Mouse (Mus musculus) bone marrow macrophage, adult 2 months (primary cell): ENCODE data around the gene Fgf12. TPM values are rescaled to one million over a fixed set of nuclear protein-coding genes. Genes with fewer than 3 reads are reported as not detected.

Source experiments
- H3K27ac ChIP-seq: 2 replicates; pipeline ENCODE4 v1.5.1; 2012; ENCODE audit warnings: low read depth, low read length; ENCODE audit not compliant: insufficient read depth
- H3K4me1 ChIP-seq: 2 replicates; pipeline ENCODE4 v1.6.1; 2012; ENCODE audit warnings: low read length; ENCODE audit not compliant: control insufficient read depth, insufficient read depth
- H3K4me3 ChIP-seq: 2 replicates; pipeline ENCODE4 v1.5.1; 2012; ENCODE audit warnings: mild to moderate bottlenecking, low read length, moderate library complexity; ENCODE audit not compliant: insufficient read depth
- CTCF ChIP-seq: IDR thresholded peaks from 2 replicates; pipeline ENCODE4 v1.5.1; 2012; ENCODE audit warnings: low read depth, mild to moderate bottlenecking, low read length, moderate library complexity
- POLR2A ChIP-seq: IDR thresholded peaks from 2 replicates; pipeline ENCODE4 v1.6.1; 2012; ENCODE audit warnings: mild to moderate bottlenecking, low read depth, low read length, borderline replicate concordance
- polyA plus RNA-seq: library from polyadenylated mRNA; stranded (reverse); fragments of >200 nt; gene quantifications from 2 replicates; pipeline ENCODE4 v1.2.4, GENCODE M21; 2012; ENCODE audit not compliant: missing spikeins, insufficient read depth, insufficient read length

The Fgf12 gene
- polyA plus RNA-seq, 1 experiment, result not detected

GRCm38 (mm10) chr16:28564716-28565217, 188.1 kb downstream of the Fgf12 start:
- TF ChIP-seq CTCF, result no peak
- TF ChIP-seq POLR2A, result no peak
- Histone ChIP-seq H3K27ac (no peak overlapping the region), H3K4me1 (no peaks in the 10 kb centered on the region), H3K4me3 (no peak overlapping the region)

- Histone ChIP-seq H3K4me3 (no peak overlapping the region), H3K4me1 (no peaks in the 10 kb centered on the region), H3K27ac (no peak overlapping the region)
- no peak for TF ChIP-seq CTCF
- TF ChIP-seq POLR2A, result no peak
Observed at GRCm38 (mm10) chr16:28564075-28564715, 188.7 kb downstream of the Fgf12 start.

DNA sequence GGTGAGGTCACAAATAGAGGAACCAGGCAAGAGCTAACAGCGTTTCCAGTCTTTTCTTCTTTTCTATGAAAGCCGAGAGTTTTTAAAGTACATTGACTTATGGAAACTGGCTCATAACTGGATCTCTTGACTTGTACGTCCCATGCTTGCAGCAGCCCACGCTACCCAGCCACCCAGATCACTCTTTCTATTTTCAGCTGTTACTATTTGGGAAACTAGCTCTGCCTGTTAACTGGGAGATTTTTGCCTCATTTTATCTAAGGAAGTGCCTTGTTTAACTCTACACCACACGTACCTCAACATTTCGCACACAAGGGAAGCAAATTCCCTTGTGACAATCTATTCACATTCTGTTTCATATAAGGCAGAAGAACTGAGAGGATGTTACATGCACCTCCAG, 190.0 kb downstream of the Fgf12 start:
- H3K4me1 ChIP-seq, result no peaks in the 10 kb centered on the region
- H3K27ac ChIP-seq, result no peak overlapping the region
- no peak for TF ChIP-seq CTCF
- TF ChIP-seq POLR2A, result no peak
- no peak overlapping the region for H3K4me3 ChIP-seq

GRCm38 (mm10) chr16:28555219-28555618, 197.6 kb downstream of the Fgf12 start:
- TF ChIP-seq CTCF (no peak), POLR2A (no peak)
- Histone ChIP-seq H3K4me1 (no peaks in the 10 kb centered on the region), H3K4me3 (no peak overlapping the region), H3K27ac (no peak overlapping the region)

DNA sequence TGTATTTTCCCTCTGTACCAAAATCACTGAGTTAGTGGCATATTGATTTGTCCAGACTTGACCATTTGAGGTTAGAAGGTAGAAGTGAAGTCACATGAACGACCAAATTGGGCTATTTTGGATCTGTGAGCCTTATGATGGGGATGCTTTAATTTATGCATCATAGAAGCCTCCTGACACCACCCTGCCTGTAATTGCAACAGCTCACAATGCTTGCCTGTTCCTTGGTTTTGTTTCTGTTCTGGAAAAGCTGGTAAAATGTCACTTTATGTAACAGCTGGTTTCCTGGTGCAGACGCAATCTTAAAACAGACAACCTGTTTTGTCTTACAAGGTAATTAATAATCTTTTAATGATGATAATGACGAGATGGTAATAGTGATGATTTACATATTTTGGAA, 213.4 kb downstream of the Fgf12 start:
- TF ChIP-seq CTCF, result no peak
- no peak for TF ChIP-seq POLR2A
- Histone ChIP-seq H3K27ac (no peak overlapping the region), H3K4me1 (no peaks in the 10 kb centered on the region), H3K4me3 (no peak overlapping the region)

DNA sequence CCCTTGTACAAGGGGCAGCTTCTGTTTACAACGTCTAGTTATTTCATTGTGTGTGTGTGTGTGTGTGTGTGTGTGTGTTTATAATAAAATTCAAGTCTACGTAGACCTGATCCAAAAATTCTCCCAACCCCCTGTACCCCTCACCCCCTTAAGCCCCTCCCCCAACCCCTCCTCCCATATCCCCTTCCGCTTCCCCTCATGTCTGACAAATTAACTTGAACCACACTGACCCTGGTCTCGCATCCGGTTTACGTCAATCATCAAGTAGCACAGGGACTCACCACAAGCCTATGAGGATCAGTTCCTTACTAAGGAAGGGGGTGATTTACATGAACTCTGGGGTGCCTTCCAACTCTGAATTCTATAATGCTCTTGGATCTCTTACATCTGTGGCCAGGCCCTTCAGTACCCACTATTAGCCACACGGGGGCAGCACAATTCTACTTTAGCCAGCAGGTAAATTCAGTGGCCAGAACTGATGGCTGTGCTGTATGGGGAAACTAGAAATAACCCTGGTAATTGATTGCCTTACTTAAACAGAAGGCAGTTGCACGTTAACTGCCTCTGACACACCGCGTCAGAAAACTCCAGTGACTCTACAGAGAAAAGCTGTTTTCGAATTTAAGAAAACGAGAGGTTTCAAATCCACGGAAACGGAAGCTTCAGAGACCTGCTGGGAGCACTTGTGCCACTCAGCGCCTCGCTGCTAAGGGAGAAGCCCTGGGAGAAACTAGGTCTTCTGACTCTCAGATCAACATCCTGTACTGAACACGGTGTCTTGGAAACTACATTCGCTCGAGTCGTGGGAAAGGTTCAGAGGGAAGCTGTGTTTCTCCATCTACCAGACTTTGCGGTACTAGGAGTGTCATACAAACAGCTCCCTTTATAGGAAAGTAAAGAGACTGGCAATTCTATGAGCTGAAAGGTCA, 235.0 kb downstream of the Fgf12 start:
- TF ChIP-seq CTCF (peak; percentile 57), POLR2A (no peak)
- H3K4me3 ChIP-seq, result 0 out of 2 replicates have a peak overlapping the region, but pooled peaks have one; percentile 7
- H3K4me1 ChIP-seq, result no peaks in the 10 kb centered on the region
- H3K27ac ChIP-seq, result no peak overlapping the region

DNA sequence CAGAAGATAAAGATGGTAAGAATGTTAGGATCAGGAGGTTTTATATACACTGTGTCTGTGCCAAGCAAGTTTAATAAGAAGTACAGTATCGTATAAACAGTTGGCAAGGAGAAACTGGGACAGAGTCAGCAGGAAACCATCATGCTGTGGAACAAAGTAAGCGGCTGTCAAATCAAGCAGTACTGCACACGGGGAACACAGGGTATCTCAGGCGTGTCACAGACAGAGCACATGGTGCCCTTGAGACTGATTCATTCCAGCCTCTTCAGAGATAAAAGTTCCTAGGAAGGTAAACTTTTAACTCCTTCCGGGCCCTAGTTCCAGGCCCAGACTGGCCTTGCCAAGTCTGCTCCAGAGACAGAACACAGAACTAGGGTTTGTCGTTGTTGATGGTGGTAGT, 240.4 kb downstream of the Fgf12 start:
- TF ChIP-seq CTCF, result no peak
- no peak for TF ChIP-seq POLR2A
- Histone ChIP-seq H3K27ac (no peak overlapping the region), H3K4me3 (no peak overlapping the region), H3K4me1 (no peaks in the 10 kb centered on the region)

GRCm38 (mm10) chr16:28511413-28511812, 241.5 kb downstream of the Fgf12 start:
- H3K27ac ChIP-seq, result no peak overlapping the region
- no peaks in the 10 kb centered on the region for H3K4me1 ChIP-seq
- TF ChIP-seq CTCF (no peak), POLR2A (no peak)

DNA sequence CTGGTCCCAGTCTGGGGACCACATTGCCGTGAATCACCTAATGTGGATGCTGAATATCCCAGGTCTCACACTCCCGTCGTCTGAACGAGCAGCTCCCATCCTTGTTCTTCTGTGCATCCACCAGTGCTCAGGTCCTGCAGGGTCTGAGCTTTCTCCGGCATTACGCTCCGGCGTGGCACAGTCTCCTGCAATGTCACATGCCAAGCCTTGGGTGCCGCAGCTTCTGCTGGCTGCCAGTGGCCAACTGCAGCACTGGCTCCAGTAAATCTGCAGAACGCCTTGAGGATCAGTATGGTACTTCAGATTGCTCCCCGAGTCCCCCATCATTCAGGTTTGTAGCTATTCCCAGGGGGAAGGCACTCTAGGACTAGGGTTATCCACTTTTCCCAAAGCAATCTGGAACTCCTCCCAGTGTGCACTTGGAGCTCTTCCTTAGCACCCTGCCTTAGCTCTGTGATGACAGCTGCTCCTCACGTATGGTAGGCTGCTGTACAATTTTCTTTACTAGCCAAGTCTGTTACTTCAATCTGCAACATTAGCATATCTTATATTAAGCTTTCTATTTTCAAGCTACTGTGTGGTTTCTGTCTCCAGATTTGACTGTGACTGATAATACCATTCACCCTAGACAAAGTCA, 254.8 kb downstream of the Fgf12 start:
- Histone ChIP-seq H3K4me3 (no peak overlapping the region), H3K27ac (no peak overlapping the region), H3K4me1 (no peaks in the 10 kb centered on the region)
- TF ChIP-seq POLR2A, result no peak
- TF ChIP-seq CTCF, result no peak

More at GRCm38 (mm10) chr16:28511413-28511812, 241.5 kb downstream of the Fgf12 start:
- no peak overlapping the region for H3K4me3 ChIP-seq

- Histone ChIP-seq H3K27ac (no peak overlapping the region), H3K4me3 (no peak overlapping the region), H3K4me1 (no peaks in the 10 kb centered on the region)
- no peak for TF ChIP-seq POLR2A
- no peak for TF ChIP-seq CTCF
Observed at GRCm38 (mm10) chr16:28491711-28492110, 261.2 kb downstream of the Fgf12 start.
